Mouse (Mus musculus) hindbrain, embryonic 16.5 days (tissue): ENCODE results near the gene Svep1. TPM values are rescaled to one million over a fixed set of nuclear protein-coding genes. Genes with fewer than 3 reads are reported as not detected.
A peak's percentile ranks its signal among the peaks of the same experiment; 100 is the strongest.

Experiments
- ATAC-seq: fragments of 200-750 bp; cut with Nextera tagmentation; 2 replicates; pipeline ENCODE4 v1.8.0; 2017; ENCODE audit warnings: moderate TSS enrichment, moderate library complexity
- H3K27ac ChIP-seq: fragments of 300-500 bp; sonication (generic); 2 replicates; pipeline ENCODE4 v1.5.1; 2014; ENCODE audit warnings: low read depth, mild to moderate bottlenecking, control low read depth, low read length, moderate library complexity
- H3K27me3 ChIP-seq: fragments of 300-500 bp; sonication (generic); replicated peaks from 2 replicates; pipeline ENCODE4 v1.6.1; 2014; ENCODE audit warnings: low read length; ENCODE audit not compliant: control insufficient read depth, insufficient read depth
- H3K36me3 ChIP-seq: fragments of 300-500 bp; sonication (generic); 2 replicates; pipeline ENCODE4 v1.6.1; 2014; ENCODE audit warnings: mild to moderate bottlenecking, low read length, moderate library complexity, mixed read lengths; ENCODE audit not compliant: control insufficient read depth, insufficient read depth
- H3K4me1 ChIP-seq: fragments of 300-500 bp; sonication (generic); 2 replicates; pipeline ENCODE4 v1.6.1; 2014; ENCODE audit warnings: low read depth, low read length; ENCODE audit not compliant: control insufficient read depth, insufficient read depth
- H3K4me2 ChIP-seq: fragments of 300-500 bp; sonication (generic); 2 replicates; pipeline ENCODE4 v1.6.1; 2014; ENCODE audit warnings: mild to moderate bottlenecking, low read length, control low read depth, moderate library complexity
- H3K4me3 ChIP-seq: fragments of 300-500 bp; sonication (generic); 2 replicates; pipeline ENCODE4 v1.5.1; 2014; ENCODE audit warnings: mild to moderate bottlenecking, low read length, control low read depth, moderate library complexity
- H3K9ac ChIP-seq: fragments of 300-500 bp; sonication (generic); 2 replicates; pipeline ENCODE4 v1.6.1; 2014; ENCODE audit warnings: low read depth, mild to moderate bottlenecking, control low read depth, low read length, moderate library complexity
- H3K9me3 ChIP-seq: fragments of 300-500 bp; sonication (generic); 2 replicates; pipeline ENCODE4 v1.6.1; 2014; ENCODE audit warnings: mild to moderate bottlenecking, low read length, moderate library complexity; ENCODE audit not compliant: control insufficient read depth
- WGBS: fragments of 180-500 bp; shearing (Covaris S2); extraction: QIAGEN DNeasy Blood & Tissue Kit; methylation state at CpG from one replicate; pipeline ENCODE4 v1.1.7; 2014; 5-methylcytosine and 5-hydroxymethylcytosine counted together
- polyA plus RNA-seq: library from polyadenylated mRNA; unstranded; fragments of >200 nt; fragmentation: Nextera tagmentation; extraction: Ambion mirVana; gene quantifications from 2 replicates; pipeline ENCODE4 v1.2.1, GENCODE M21; 2015

Gene Svep1
- polyA plus RNA-seq, 1 experiment from 2014 or later = 1.5 TPM

DNA sequence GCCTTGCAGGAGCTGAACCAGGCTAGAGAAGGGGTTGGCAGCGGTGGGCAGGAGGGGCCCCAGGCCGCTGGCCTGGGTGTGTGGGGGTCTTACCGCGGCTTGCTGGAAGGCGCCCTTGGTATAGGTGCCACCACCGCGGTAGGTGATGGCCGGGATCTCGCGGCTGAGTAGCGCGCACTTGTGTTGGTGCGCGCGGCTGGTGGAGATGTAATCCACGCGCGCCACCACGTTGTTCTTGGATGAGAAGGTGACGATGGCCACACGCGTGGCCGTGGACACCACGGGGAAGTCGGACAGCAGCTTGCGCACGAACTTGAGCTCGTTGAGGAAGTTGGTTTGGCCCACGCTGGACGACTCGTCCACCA is 927 bp downstream of the Svep1 start:
- no peaks in the 10 kb centered on the region for H3K36me3 ChIP-seq
- under 1% methylated on average over 28 of the region's 31 CpGs for WGBS
- peak; percentile 66; the same call in 1 of the 2 replicates for ATAC-seq
- peak overlapping the region; percentile 54 for H3K4me3 ChIP-seq
- no peaks in the 10 kb centered on the region; the same call in 1 of the 2 replicates for H3K4me1 ChIP-seq
- 0 out of 2 replicates have a peak, but pooled peaks cover 2% of the 10 kb centered on the region for H3K27me3 ChIP-seq
- peak overlapping the region; percentile 62 for H3K9ac ChIP-seq
- no peaks in the 10 kb centered on the region for H3K9me3 ChIP-seq
- peak overlapping the region; percentile 89 for H3K4me2 ChIP-seq
- no peak overlapping the region for H3K27ac ChIP-seq

DNA sequence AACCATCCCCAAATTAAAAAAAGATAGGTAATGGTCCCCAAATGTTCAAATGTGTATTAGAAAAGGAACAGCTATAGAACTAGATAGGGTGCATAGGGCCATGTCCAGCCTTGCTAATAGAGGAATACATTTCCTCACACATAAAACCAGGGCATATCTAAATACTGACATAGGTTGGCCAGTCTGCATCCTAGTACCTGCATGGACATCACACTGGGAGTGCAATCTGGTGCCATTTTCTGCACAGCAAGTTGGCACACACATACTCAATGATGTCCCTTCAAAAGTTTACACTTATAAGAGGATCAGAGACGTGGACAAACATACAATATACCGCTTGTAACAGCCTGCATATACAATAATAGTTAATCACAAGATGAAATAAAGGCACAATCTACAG is 5.0 kb downstream of the Svep1 start:
- H3K36me3 ChIP-seq = no peaks in the 10 kb centered on the region
- H3K27me3 ChIP-seq = 0 out of 2 replicates have a peak, but pooled peaks cover 2% of the 10 kb centered on the region
- H3K9me3 ChIP-seq = no peaks in the 10 kb centered on the region
- H3K4me1 ChIP-seq = no peaks in the 10 kb centered on the region; the same call in 1 of the 2 replicates
- H3K27ac ChIP-seq = no peak overlapping the region
- H3K9ac ChIP-seq = no peak overlapping the region
- no peak overlapping the region for H3K4me3 ChIP-seq
- no peak for ATAC-seq
- no peak overlapping the region for H3K4me2 ChIP-seq
- WGBS = 87% methylated on average over 2 of the region's 2 CpGs

DNA sequence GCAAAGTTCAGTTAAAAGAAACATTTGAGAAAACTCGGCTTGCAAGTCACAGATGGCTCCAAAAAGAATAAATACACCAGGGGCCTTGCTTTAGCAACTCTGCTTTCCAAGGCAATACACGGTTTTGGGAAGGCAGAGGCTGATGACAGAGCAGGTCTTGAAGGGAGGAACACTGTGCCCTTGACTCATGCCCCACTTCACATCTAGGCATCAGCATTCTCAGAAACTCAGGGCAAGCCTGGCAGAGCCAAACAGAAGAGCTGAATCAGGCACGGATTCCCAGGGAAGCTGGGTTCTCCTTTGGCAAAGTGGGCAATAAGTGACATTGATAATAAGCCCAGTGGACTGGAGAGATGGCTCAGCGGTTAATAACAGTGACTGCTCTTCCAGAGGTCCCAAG is 5.8 kb downstream of the Svep1 start:
- H3K4me2 ChIP-seq = no peak overlapping the region
- H3K9ac ChIP-seq = no peak overlapping the region
- H3K4me3 ChIP-seq = no peak overlapping the region
- 0 out of 2 replicates have a peak, but pooled peaks cover 2% of the 10 kb centered on the region for H3K27me3 ChIP-seq
- no peaks in the 10 kb centered on the region; the same call in 1 of the 2 replicates for H3K4me1 ChIP-seq
- no peak for ATAC-seq
- no peaks in the 10 kb centered on the region for H3K36me3 ChIP-seq
- H3K9me3 ChIP-seq = no peaks in the 10 kb centered on the region
- 76% methylated on average over 4 of the region's 4 CpGs for WGBS
- no peak overlapping the region for H3K27ac ChIP-seq

DNA sequence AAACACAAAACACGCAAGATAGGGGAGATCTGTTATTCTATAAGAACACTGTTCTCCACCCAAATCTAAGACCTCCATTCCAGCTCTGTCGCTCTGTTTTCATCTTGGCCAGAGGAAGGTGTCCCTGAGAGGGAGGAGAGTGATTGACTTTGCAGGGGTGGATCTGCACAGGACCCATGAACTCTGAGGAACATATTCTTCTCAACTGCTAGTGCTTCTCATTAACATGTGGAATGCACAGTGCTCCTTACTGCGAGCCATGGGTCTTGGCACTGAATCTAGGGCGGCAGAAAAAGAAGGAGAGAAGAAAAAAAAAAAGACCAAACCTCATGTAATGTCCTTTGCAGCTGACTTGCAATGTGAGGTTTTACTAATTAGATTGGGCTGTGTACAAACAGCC is 9.4 kb downstream of the Svep1 start:
- 74% methylated on average over 4 of the region's 4 CpGs for WGBS
- Histone ChIP-seq H3K27me3 (no peaks in the 10 kb centered on the region), H3K36me3 (no peaks in the 10 kb centered on the region), H3K9me3 (no peaks in the 10 kb centered on the region), H3K4me1 (no peaks in the 10 kb centered on the region), H3K27ac (peak overlapping the region; percentile 10; the same call in 1 of the 2 replicates), H3K9ac (no peak overlapping the region), H3K4me3 (no peak overlapping the region), H3K4me2 (no peak overlapping the region)
- peak; percentile 86 for ATAC-seq

DNA sequence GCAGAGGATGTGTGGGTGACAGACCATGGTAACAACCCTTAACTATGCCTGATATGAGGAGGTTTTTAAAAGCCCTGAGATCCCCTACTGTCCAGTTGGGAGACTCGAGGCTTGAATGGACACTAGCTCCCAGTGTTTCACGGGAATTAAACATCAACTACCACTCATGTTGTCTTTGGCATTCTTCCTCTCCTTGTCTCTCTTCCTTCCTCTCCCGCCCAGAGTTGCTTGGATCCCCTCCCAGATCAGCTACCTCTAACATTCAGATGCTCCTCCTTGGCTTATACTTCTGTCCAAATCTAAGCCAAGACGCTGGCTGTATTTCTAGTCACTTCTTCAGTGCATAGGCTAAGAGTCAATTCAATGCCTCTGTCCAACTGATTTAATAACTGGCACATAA is 9.9 kb downstream of the Svep1 start:
- Histone ChIP-seq H3K27ac (no peak overlapping the region), H3K4me2 (no peak overlapping the region), H3K4me3 (no peak overlapping the region), H3K9ac (no peak overlapping the region), H3K9me3 (no peaks in the 10 kb centered on the region), H3K27me3 (no peaks in the 10 kb centered on the region), H3K4me1 (no peaks in the 10 kb centered on the region), H3K36me3 (no peaks in the 10 kb centered on the region)
- 69% methylated on average over 4 of the region's 4 CpGs for WGBS
- ATAC-seq = peak; percentile 65

DNA sequence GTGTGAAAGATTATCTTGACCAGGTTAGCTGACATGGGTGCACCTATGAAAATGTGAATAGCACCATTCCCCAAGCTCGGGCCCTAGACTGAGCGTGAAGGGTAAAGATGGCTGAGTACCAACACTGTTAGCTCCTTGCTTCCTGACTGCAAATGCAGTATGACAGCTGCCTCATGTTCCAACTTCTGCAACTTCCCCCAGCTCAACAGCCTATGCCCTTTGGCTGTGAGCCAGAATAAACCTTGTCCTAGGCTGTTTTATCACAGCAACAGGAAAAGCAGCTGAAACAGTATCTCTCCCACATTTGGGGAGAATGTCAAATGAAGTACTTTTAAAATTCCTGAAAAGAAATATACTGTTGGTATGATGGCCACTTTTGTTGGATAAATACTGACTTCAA is 10.7 kb downstream of the Svep1 start:
- 93% methylated on average over 2 of the region's 2 CpGs for WGBS
- H3K4me3 ChIP-seq = no peak overlapping the region
- H3K9ac ChIP-seq = no peak overlapping the region
- no peaks in the 10 kb centered on the region for H3K4me1 ChIP-seq
- no peak for ATAC-seq
- no peak overlapping the region for H3K4me2 ChIP-seq
- no peaks in the 10 kb centered on the region for H3K9me3 ChIP-seq
- H3K36me3 ChIP-seq = no peaks in the 10 kb centered on the region
- H3K27me3 ChIP-seq = no peaks in the 10 kb centered on the region
- no peak overlapping the region for H3K27ac ChIP-seq

DNA sequence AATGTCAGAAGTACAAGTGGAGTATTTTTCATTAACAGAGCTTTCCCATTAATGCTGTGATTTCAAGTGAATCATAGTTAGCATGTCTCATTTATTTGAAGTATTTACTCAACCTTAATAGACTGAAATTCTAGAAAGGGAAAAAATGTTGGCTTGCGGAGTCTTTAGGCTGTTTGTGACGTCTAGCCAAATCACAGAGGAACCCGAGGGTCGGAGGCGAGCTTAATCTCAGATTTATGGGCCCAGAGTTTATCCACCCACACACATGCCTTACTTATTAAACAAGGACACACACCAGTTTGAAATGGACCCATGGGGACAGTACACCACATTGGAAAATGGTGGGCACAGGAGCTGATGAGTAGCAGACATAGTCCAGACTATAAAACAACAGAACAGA is 17.4 kb downstream of the Svep1 start:
- H3K4me2 ChIP-seq = no peak overlapping the region
- 80% methylated on average over 5 of the region's 5 CpGs for whole genome bisulfite sequencing
- H3K9me3 ChIP-seq = no peaks in the 10 kb centered on the region
- no peaks in the 10 kb centered on the region for H3K4me1 ChIP-seq
- no peak for ATAC-seq
- no peaks in the 10 kb centered on the region for H3K36me3 ChIP-seq
- H3K27me3 ChIP-seq = no peaks in the 10 kb centered on the region
- no peak overlapping the region for H3K27ac ChIP-seq
- H3K9ac ChIP-seq = no peak overlapping the region
- H3K4me3 ChIP-seq = no peak overlapping the region

DNA sequence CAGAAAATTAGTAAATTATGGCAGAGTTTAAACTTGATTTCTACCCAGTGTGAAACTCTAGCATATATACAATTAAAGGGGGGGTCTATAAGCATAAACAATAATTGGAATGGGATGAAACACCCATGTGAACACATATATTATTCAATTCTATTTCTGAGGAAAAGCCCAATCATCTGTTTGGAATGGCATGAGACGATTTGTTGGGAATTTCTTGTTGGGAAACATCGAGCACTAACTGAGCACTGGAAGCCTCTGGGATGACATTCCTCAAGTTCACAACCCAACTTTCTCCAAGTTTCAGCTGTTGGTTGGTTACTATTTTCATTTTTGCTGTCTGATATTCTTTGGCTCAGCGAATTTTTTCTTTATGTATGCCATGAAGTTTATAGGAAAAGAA is 21.3 kb downstream of the Svep1 start:
- 86% methylated on average over 3 of the region's 3 CpGs for whole genome bisulfite sequencing
- Histone ChIP-seq H3K9me3 (no peaks in the 10 kb centered on the region), H3K4me2 (no peak overlapping the region)

DNA sequence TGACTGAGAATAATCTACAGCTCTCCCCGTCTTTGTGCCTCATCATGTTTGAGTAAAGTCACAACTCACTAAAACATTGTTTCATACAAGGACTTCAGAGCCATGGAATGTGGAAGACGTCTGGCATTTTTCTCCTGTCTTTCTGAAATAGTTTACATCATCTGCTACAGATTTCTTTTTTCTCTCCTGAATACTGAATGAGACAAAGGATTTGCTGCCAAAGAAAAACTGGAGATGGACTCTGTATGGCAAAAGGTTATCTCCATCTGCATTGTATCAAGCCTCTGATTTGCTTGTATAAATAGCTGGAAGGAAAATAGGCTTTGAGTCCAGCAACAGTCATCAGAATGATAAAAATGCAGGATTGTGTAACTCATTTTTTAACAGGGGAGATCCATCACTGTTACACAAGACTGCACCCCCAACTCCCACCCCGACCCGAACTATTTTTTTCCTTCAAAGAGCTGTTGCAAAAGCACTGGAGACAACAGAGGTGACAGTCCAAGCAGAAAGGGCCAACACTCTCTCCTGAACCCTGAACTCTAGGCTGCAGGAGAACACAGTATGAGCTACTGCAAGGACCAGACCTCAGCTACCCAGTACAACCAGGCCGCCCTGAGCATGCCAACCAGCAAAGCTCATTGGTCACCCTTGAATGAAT is 21.8 kb downstream of the Svep1 start:
- no peaks in the 10 kb centered on the region for H3K4me1 ChIP-seq
- WGBS = 80% methylated on average over 5 of the region's 5 CpGs
- no peaks in the 10 kb centered on the region for H3K9me3 ChIP-seq
- H3K4me3 ChIP-seq = no peak overlapping the region
- H3K27me3 ChIP-seq = no peaks in the 10 kb centered on the region
- H3K27ac ChIP-seq = no peak overlapping the region
- H3K36me3 ChIP-seq = no peaks in the 10 kb centered on the region
- no peak for ATAC-seq
- no peak overlapping the region for H3K9ac ChIP-seq
- H3K4me2 ChIP-seq = no peak overlapping the region

More for the DNA sequence above, 21.3 kb downstream of the Svep1 start:
- Histone ChIP-seq H3K27ac (no peak overlapping the region), H3K4me1 (no peaks in the 10 kb centered on the region), H3K4me3 (no peak overlapping the region), H3K36me3 (no peaks in the 10 kb centered on the region), H3K27me3 (no peaks in the 10 kb centered on the region), H3K9ac (no peak overlapping the region)
- no peak for ATAC-seq
